Mouse (Mus musculus) 3T3-L1 (cell line): Measurements from ENCODE around the gene B4galnt1.

Experiments
- DNase-seq: peaks from one replicate; pipeline ENCODE4 v3.0.0-alpha.2; 2015; ENCODE audit warnings: low read depth, low spot score

The B4galnt1 gene

DNA sequence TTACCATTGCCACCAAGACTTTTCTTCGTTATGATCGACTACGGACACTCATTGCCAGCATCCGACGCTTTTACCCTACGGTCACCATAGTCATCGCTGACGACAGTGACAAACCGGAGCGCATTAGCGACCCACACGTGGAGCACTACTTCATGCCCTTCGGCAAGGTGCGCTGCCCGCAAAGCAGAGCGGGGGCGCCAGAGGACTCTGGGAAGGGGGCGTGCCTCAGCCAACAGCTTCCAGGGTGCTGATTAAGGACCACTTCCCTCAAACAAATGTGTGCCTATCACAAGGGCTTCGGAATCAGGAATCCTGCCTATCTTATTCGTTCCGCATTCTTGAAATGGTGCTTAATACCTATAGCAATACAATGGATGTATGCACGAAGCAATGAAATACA, 5.0 kb downstream of the B4galnt1 start:
- DNase-seq = no peak

DNA sequence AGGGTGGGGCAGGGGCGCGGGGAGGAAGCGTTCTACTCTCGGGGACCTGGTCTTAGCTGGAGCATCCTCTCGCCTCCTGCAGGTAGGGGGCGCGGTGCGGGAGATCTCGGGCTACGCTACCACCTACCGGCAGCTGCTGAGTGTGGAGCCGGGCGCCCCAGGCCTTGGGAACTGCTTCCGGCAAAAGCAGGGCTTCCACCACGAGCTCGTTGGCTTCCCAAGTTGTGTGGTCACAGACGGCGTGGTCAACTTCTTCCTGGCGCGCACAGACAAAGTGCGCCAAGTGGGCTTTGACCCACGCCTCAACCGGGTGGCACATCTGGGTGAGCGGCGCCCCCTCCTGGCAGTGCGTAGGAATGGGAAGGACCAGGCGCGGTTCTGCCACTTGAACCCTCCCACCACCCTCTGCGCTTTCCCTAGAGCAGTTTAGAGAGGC, 5.8 kb downstream of the B4galnt1 start:
- DNase-seq = peak; percentile 66

DNA sequence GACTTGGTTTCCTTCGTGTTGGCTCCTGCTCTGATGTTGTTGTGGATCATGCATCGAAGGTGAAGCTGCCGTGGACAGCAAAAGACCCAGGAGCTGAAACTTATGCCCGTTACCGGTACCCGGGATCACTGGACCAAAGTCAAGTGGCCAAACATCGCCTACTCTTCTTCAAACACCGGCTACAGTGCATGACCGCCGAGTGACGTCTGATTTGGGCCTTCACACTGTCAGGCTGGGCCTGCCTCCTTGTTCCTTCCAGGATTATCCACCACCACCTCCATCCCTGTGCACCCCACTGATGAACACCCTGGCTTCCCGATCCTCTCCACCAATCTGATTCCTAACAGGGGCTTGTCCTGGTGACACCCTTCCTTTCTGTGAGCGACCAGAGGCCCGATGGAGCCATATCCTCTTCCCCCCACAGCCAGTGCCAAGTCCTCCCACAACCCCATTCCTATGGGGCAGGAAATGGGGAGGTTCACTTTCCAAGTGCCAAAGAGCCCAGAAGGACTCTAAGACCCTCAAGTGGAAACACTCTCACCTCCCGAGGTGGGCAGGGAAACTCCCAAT, 6.7 kb downstream of the B4galnt1 start:
- no peak for DNase-seq

- DNase-seq = no peak
Observed at GRCm38 (mm10) chr10:127173148-127174065, 8.4 kb downstream of the B4galnt1 start.

DNA sequence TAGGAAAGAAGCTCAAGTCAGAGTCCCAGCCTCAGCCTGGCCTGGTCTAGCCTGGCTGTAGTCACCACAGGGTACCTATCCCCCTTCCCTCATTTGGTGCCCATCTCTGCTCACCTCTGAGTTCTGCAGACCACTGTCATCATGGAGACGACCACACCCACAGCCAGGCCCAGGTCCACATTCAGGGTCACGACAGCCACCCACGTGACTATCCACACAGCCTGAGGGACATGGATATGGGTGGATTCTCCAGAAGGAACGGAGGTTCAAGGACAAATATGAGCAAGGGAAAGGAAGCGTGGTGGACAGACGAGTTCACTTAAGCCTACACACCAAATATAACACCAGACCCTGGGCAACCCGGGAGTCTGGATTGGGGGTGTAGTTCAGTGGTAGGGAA, 9.1 kb downstream of the B4galnt1 start:
- DNase-seq = no peak

GRCm38 (mm10) chr10:127176228-127176627, 11.2 kb downstream of the B4galnt1 start:
- no peak for DNase-seq

GRCm38 (mm10) chr10:127176756-127177155, 11.7 kb downstream of the B4galnt1 start:
- no peak for DNase-seq

GRCm38 (mm10) chr10:127177235-127177634, 12.2 kb downstream of the B4galnt1 start:
- DNase-seq = no peak

DNA sequence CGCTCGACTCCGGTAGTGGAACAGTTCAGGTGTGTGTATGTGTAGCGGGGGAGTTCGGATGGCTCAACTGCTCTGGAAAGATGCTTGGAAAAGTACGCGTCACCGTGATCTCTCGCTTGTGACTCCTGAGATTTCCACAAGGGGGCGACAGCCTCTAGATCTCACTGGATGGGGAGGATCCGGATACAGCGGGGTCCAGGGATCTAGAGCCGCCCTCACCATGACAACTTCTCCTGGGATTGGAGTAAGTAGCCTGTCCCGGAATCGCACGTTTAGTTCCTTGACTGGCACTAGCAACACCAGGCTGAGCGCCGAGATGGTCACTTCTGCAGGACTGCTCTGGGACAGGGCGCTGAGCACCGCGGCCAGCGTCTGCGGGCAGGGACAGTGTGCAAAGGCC, 12.7 kb downstream of the B4galnt1 start:
- peak; percentile 60 for DNase-seq

- no peak for DNase-seq
Observed at GRCm38 (mm10) chr10:127178286-127179027, 13.4 kb downstream of the B4galnt1 start.

DNA sequence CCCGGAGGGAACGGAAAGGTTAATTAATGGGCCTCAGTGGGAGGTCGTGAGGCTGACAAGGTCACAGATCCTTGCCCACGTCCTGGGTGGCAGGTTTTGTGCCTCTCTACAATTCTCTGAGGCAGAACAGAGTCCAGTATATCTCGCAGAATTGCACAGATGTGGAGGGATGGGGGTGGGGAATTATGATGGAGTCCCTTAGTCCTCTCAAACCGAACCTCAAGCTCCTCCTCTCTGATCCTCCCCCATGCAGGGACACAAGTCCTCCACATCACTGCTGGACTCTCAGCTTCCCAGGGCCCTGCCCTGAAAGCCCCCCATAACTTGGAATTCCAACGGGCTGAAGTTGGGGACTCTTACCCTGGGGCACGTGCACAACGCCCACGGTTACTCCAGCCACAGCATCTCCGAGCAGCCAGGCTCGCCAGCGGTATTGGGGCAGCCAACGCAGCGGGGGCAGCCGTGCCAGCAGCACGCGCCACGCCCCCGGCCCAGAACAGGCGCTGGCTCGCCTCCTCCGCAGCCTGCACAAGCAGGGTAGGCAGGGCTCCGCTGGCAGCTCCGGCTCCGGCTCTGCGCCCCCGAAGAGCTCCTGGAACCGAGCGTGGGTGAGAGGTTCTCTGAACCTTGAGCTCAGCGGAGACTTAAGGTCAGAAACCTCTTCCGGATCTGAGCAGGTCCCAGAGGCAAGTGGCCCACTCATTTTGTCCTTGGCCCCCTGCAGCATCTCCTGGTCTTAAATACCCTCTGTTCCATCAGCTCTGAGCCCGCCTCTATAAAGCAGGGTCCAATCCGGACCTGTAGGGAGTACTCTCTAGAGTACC, 15.1 kb downstream of the B4galnt1 start, which contains the start of gene Slc26a10:
Gene Slc26a10, minus strand, starts transcription at position 775 of the 824 bp plus-strand sequence.
- no peak for DNase-seq

DNA sequence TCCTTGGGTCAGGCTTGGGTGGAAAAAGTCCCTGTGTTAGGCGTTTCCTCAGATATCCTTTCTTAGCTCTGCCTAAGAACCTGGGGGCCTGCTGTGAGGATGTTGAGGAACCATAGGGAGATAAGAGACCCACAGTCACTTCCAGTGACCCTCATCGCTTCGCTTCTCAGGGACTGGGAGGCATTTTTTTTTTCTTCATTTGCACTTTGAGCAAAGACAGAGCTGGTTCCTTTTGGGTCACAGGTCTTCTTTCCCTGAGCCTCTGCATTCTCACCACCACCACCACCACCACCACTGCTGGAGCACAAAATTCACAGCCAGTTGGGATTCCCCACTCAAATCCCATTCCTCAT, 15.6 kb downstream of the B4galnt1 start:
- no peak for DNase-seq

GRCm38 (mm10) chr10:127181566-127181965, 16.5 kb downstream of the B4galnt1 start:
- DNase-seq = no peak

DNA sequence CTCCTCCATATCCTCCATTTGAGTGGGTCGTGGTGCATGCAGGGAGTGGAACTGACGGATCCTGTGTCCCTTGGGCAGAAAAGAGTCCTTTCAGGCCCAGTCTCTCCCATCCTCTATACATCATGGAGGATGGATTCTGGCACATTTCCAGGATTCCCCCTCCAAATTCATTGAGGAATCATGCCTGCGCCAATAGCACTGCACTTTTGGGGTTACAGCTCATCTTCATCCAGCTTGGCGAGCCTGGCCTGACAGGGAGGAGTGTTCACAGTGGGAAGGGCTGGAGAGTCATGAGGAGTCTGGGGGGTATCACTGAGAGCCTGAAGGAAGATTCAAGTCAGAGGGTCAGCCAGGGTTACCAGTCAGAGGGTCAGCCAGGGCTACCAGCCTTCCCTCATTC, 17.6 kb downstream of the B4galnt1 start:
- DNase-seq = no peak

- DNase-seq = no peak
Observed at GRCm38 (mm10) chr10:127183759-127184158, 18.7 kb downstream of the B4galnt1 start.

GRCm38 (mm10) chr10:127185101-127185500, 20.1 kb downstream of the B4galnt1 start:
- no peak for DNase-seq

DNA sequence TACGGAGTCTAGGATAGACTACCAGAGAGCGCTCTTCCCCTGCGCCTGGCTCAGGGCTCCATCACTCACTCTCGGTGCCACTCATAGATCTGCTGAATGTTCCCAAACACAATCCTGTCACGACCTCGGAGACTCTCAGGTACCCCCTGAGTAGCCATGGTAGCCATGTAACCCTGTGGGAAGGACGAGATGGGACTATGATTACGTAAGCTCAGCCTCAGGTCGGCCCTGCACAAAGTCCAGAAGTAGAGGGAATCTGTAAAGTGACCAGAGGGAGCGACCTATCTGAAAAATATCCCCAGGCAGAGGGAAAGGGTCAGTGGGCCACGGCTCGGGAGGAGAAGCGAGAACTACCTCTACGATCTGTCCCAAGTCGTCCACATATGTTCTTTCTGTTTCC, 20.5 kb downstream of the B4galnt1 start:
- DNase-seq = no peak

DNA sequence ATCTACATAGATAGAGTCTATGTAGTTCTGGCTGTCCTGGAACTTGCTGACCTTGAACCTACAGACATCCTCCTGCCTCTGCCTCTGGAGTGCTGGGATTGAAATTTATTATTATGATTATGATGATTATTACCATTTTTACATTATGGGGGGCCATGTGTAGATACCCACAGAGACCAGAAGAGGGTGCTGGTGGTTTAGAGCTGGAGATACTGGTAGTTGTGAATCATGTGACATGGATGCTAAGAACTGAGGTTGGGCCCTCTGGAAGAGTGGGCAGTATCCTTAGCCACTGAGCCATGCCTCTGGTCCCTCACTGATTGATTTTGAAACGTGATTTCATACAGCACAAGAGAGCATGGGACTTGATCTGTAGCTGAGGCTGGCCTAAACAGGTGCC, 21.4 kb downstream of the B4galnt1 start:
- peak; percentile 41 for DNase-seq

DNA sequence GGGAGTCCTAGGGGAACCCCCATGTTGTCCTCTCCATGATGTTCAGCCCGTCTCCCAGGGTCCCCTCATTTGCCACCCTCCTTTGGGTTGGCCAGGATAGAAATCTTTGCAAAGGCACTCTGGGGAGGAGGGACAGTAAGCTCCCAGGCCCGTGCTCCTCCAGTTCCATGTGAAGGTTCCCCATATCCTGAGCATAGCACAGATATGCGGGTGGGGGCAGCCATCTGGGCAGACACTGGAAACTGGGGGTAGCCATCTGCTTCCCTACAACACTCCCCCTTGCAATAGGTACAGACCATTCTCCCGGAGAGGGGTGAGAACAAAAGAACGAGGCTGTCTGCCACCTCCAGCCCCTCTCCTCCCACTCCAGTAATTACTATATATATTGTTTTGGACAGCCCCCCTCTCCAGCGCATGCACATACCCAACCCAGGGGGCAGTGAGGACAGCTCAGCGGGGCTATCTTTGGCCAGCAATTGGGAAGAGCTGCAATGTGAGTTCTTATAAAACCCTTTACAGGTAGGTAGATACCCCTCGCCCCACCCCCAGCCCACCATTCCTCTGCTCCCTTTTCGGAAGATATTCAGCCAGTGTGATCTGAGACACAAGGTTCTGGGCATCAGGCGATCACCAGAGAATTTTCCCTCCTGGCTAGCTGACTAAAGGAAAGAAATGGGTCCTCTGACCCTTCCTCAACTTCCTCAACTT, 22.5 kb downstream of the B4galnt1 start:
- no peak for DNase-seq

DNA sequence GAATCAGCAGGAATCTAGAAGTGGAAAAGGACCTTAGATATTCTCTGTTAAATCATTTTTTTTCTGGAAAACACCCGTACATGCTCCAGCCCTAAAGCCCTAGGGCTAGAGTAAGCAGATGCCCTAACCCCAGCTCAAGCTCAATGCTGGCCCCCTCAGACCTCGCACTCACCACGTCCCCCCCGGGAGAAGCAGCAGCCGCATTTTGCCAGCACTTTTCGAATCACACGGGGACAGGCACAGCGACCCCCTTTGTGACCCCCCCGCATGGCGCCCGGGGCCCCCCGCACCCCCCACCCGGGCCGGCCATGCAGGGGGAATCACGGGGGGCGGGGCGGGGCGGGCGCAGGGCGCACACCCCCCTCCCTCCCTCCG, 23.0 kb downstream of the B4galnt1 start:
- DNase-seq = no peak
